Mouse (Mus musculus) C2C12 (cell line): ENCODE results near the gene Mgat4b. TPM values are rescaled to one million over a fixed set of nuclear protein-coding genes. Genes with fewer than 3 reads are reported as not detected.
"Not testable (repeated sequence)": the region's sequence is repeated elsewhere in the genome, so short reads cannot be mapped to it uniquely, and the experiment has no call there.

Experiments
- H3K27me3 ChIP-seq: one replicate; pipeline ENCODE4 v1.6.1; 2011; ENCODE audit not compliant: control insufficient read depth, insufficient read depth, insufficient read length
- H3K36me3 ChIP-seq: one replicate; pipeline ENCODE4 v1.6.1; 2011; ENCODE audit not compliant: control insufficient read depth, insufficient read depth
- H3K4me3 ChIP-seq: one replicate; pipeline ENCODE4 v1.5.1; 2011; ENCODE audit warnings: mild to moderate bottlenecking, control low read depth; ENCODE audit not compliant: poor library complexity, insufficient read depth, severe bottlenecking
- H3K79me2 ChIP-seq: one replicate; pipeline ENCODE4 v1.6.1; 2011; ENCODE audit not compliant: control insufficient read depth, insufficient read depth
- H3K79me3 ChIP-seq: one replicate; pipeline ENCODE4 v1.6.1; 2011; ENCODE audit warnings: low read depth, control low read depth
- H3ac ChIP-seq: one replicate; pipeline ENCODE3; 2011; ENCODE audit warnings: low read depth; ENCODE audit not compliant: control insufficient read depth, insufficient read length
- CEBPB ChIP-seq: IDR thresholded peaks from one replicate; pipeline ENCODE4 v1.6.1; 2011; ENCODE audit warnings: low read depth, mild to moderate bottlenecking, control low read depth, moderate library complexity
- CTCF ChIP-seq: IDR thresholded peaks from one replicate; pipeline ENCODE4 v1.5.1; 2011; ENCODE audit not compliant: control insufficient read depth, insufficient read depth, insufficient read length
- FOSL1 ChIP-seq: IDR thresholded peaks from one replicate; pipeline ENCODE4 v1.8.0; 2011; ENCODE audit warnings: mild to moderate bottlenecking, low read length; ENCODE audit not compliant: poor library complexity, insufficient read depth, severe bottlenecking
- MAX ChIP-seq: IDR thresholded peaks from one replicate; pipeline ENCODE4 v1.6.1; 2011; ENCODE audit warnings: mild to moderate bottlenecking, control low read depth
- MYOD1 ChIP-seq: IDR thresholded peaks from one replicate; pipeline ENCODE4 v1.6.1; 2011; ENCODE audit warnings: low read depth; ENCODE audit not compliant: control insufficient read depth, insufficient read length
- MYOG ChIP-seq: IDR thresholded peaks from one replicate; pipeline ENCODE4 v1.6.1; 2011; ENCODE audit not compliant: control insufficient read depth, insufficient read length; ENCODE audit errors: extremely low read depth
- USF1 ChIP-seq: IDR thresholded peaks from one replicate; pipeline ENCODE4 v1.6.1; 2011; ENCODE audit warnings: low read depth, mild to moderate bottlenecking, control low read depth, moderate library complexity
- long read RNA-seq, 2 experiments: library from polyadenylated mRNA; unstranded; transcript quantifications; one replicate each; pipeline ENCODE4 v2.0.0; 2019 to 2020
- polyA plus RNA-seq: library from polyadenylated mRNA; unstranded; fragments of >200 nt; fragmentation: generic; extraction: Trizol; gene quantifications from one replicate; pipeline ENCODE4 v1.2.1, GENCODE M21; 2012; ENCODE audit warnings: missing spikeins

Gene Mgat4b
- polyA plus RNA-seq: 139 TPM
- long read RNA-seq, experiment 1, partial matches to known transcripts: 20 of 46 reads
- long read RNA-seq, experiment 1, other reads (novel, unspliced or antisense): 21 of 46 reads
- long read RNA-seq, experiment 2, transcript Mgat4b-201 (15 exons, 2,429 nt): major isoform, 8 of 21 reads
- long read RNA-seq, experiment 2, partial matches to known transcripts: 12 of 21 reads
- long read RNA-seq, experiment 2, other reads (novel, unspliced or antisense): 1 of 21 reads

DNA sequence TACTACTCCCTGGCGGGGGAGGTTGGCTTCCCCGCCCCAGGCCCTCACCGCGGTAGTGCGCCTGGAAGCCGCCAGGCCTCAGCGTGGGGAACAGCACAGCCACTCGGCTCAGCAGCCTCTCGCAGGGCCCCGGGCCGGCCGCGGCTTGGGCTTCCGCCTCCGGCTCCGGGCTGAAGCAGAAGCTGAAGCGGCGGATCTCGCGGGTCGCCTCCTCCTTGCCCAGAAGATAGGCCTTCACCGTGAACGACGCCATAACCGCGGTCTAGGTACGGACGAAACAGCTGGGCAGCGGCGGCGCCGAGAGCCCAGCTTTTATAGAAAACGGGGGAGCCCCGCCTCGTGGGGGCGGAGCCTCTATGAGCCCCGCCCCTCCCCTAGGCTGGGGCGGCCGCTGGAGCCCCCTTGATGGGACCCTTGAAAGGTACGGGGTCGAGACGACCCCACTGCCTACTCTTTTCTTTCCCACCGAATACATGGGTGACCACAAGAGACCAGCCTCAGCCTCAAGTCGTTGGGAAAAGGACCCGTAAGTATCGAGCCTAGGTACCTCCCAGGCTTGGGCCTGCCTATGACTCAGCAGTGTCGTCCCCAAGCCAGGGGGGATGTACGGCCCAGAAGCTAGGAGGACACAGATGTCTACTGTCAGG lies at the start of gene Mgat4b, which contains the start of gene Sqstm1:
Mgat4b (plus strand) TSS at position 386 of the 647 bp plus-strand sequence.
Sqstm1 (minus strand) TSS at position 323 of the 647 bp plus-strand sequence.
- Histone ChIP-seq H3K4me3 (peak within 1 kb of the TSS; percentile 99), H3ac (peak within 1 kb of the TSS; percentile 82), H3K36me3 (peaks cover 37% of the 10 kb centered on the region), H3K79me3 (peaks cover 45% of the 10 kb centered on the region), H3K27me3 (no peaks in the 10 kb centered on the region), H3K79me2 (peaks cover 60% of the 10 kb centered on the region)
- TF ChIP-seq FOSL1 (no peak), MYOG (no peak), CTCF (no peak), USF1 (no peak)

DNA sequence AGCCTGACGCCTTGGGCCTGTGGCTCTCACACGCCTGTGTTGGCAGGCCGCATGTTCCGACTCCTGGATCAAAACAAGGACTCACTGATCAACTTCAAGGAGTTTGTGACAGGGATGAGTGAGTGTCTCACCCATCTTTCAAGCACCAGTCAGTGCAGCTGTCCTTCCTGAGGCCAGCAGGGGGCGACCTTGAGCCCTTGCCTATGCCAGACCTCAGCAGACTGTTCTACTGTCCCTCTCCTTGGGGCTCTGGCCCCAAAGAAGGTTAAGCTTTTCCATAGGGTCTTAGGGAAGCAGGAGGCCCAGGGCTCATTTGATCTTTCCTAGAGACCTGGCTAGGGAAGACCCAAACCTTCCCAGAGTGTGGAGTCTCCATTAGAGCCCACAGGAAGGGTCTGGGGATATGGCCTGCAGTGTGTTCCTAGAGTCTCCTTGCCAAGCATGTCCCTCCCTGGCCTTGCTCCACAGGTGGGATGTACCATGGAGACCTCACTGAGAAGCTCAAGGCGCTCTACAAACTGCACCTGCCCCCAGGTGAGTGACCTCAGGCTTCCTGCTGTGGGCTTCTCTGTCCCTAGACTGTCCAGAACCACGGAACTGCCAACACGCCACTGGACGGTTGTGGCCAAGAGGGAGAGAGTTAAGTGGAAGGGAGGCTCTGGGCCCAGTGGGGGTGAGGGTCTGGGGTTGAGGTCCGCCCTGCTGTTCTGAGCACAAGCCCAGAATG lies 48.9 kb upstream of the Mgat4b start:
- peaks cover 35% of the 10 kb centered on the region for H3K36me3 ChIP-seq

DNA sequence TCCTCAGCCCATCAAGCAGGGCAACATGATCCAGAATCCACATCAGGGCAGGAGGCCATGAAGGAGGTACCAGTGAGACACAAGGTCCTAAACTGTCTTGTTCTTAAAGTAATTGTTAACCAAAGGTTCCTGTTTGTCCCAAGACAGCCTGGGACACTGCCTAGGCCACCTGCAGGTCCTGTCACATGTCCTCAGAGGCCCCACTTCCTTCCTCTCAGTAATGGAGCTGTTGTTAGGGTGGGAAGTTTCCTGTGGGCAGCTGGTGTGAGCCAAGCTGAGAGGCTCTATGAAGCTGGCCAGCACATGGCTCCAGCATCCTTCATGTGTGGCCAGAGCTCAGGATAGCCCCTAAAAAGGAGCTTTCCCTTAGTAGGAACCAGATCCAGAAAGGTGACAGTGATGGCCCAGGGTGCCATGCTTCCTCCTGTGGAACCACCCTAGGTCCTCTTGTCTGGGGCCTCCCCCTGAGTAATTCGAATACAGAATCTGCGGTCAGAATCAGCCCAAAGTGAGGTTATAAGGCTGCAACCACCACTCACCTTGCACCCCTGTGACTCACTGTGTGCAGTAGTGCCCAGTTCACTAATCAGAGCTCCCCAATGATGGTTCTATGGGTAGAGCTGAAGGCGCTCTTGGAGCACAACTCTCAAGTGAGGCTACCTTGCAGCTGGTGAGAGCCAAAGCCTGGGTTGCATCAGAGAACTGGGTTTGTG lies 48.2 kb upstream of the Mgat4b start:
- Histone ChIP-seq H3K79me2 (no peaks in the 10 kb centered on the region), H3K27me3 (no peaks in the 10 kb centered on the region), H3K79me3 (no peaks in the 10 kb centered on the region), H3K36me3 (peaks cover 36% of the 10 kb centered on the region), H3K4me3 (no peak overlapping the region), H3ac (no peak overlapping the region)
- TF ChIP-seq CEBPB: no peak
- TF ChIP-seq USF1: no peak
- TF ChIP-seq MAX: no peak
- no peak for TF ChIP-seq MYOD1
- TF ChIP-seq FOSL1: no peak
- no peak for TF ChIP-seq CTCF
- TF ChIP-seq MYOG: no peak

More for the DNA sequence above, 48.9 kb upstream of the Mgat4b start:
- no peaks in the 10 kb centered on the region for H3K79me3 ChIP-seq
- H3K4me3 ChIP-seq: no peak overlapping the region
- no peak overlapping the region for H3ac ChIP-seq
- H3K79me2 ChIP-seq: no peaks in the 10 kb centered on the region
- no peak for TF ChIP-seq MAX
- no peak for TF ChIP-seq MYOD1
- TF ChIP-seq MYOG: no peak
- TF ChIP-seq CTCF: peak; percentile 72
- no peak for TF ChIP-seq USF1
- TF ChIP-seq FOSL1: no peak
- TF ChIP-seq CEBPB: no peak
- no peaks in the 10 kb centered on the region for H3K27me3 ChIP-seq

GRCm38 (mm10) chr11:50168352-50168751 lies 42.3 kb upstream of the Mgat4b start:
- TF ChIP-seq MYOG (no peak), MYOD1 (no peak), CEBPB (no peak), FOSL1 (no peak), CTCF (no peak), USF1 (no peak), MAX (no peak)
- Histone ChIP-seq H3ac (no peak overlapping the region), H3K79me3 (no peaks in the 10 kb centered on the region), H3K36me3 (peaks cover 17% of the 10 kb centered on the region), H3K27me3 (no peaks in the 10 kb centered on the region), H3K4me3 (no peak overlapping the region), H3K79me2 (no peaks in the 10 kb centered on the region)

GRCm38 (mm10) chr11:50174111-50174729 lies 36.5 kb upstream of the Mgat4b start, which contains the start of gene Mrnip:
Gene Mrnip, plus strand, starts transcription at chr11:50174444.
- H3K79me2 ChIP-seq, H3K79me3 ChIP-seq, H3K36me3 ChIP-seq, H3K27me3 ChIP-seq: not testable (repeated sequence)
- H3K4me3 ChIP-seq: peak within 1 kb of the TSS; percentile 64
- peak within 1 kb of the TSS; percentile 85 for H3ac ChIP-seq
